Mouse (Mus musculus) olfactory bulb, adult 2 months (tissue): ENCODE results near the gene Qtrt2.

Experiments
- CTCF ChIP-seq: fragments of 200-500 bp; IDR thresholded peaks from 2 replicates; pipeline ENCODE4 v1.5.1; 2012; ENCODE audit warnings: low read depth, mild to moderate bottlenecking, low read length, moderate library complexity; ENCODE audit not compliant: insufficient read depth
- POLR2A ChIP-seq: fragments of 200-500 bp; IDR thresholded peaks from 2 replicates; pipeline ENCODE4 v1.6.1; 2012; ENCODE audit warnings: mild to moderate bottlenecking, low read depth, low read length, moderate library complexity; ENCODE audit not compliant: insufficient read depth

GRCm38 (mm10) chr16:43935367-43935766, 8.8 kb upstream of the Qtrt2 start:
- TF ChIP-seq CTCF: no peak
- no peak for TF ChIP-seq POLR2A
